Mouse (Mus musculus) heart, embryonic 12.5 days (tissue): ENCODE results near the gene Ucn3. TPM values are rescaled to one million over a fixed set of nuclear protein-coding genes. Genes with fewer than 3 reads are reported as not detected.
"Not testable (repeated sequence)": the region's sequence is repeated elsewhere in the genome, so short reads cannot be mapped to it uniquely, and the experiment has no call there.

Experiments
- ATAC-seq: fragments of 200-750 bp; cut with Nextera tagmentation; 2 replicates; pipeline ENCODE4 v1.8.0; 2017; ENCODE audit warnings: moderate TSS enrichment, moderate library complexity; ENCODE audit not compliant: insufficient number of reproducible peaks, low FRiP score
- H3K27ac ChIP-seq: fragments of 300-500 bp; sonication (generic); 2 replicates; pipeline ENCODE4 v1.5.1; 2016; ENCODE audit warnings: mild to moderate bottlenecking, moderate library complexity; ENCODE audit not compliant: poor library complexity, severe bottlenecking
- H3K27me3 ChIP-seq: fragments of 300-500 bp; sonication (generic); replicated peaks from 2 replicates; pipeline ENCODE4 v1.6.1; 2016; ENCODE audit warnings: mild to moderate bottlenecking, moderate library complexity
- H3K36me3 ChIP-seq: fragments of 300-500 bp; sonication (generic); 2 replicates; pipeline ENCODE4 v1.6.1; 2016; ENCODE audit warnings: mild to moderate bottlenecking, moderate library complexity
- H3K4me1 ChIP-seq: fragments of 300-500 bp; sonication (generic); replicated peaks from 2 replicates; pipeline ENCODE4 v1.6.1; 2016; ENCODE audit warnings: mild to moderate bottlenecking
- H3K4me2 ChIP-seq: fragments of 300-500 bp; sonication (generic); 2 replicates; pipeline ENCODE4 v1.6.1; 2016; ENCODE audit warnings: mild to moderate bottlenecking, moderate library complexity
- H3K4me3 ChIP-seq: fragments of 300-500 bp; sonication (generic); 2 replicates; pipeline ENCODE4 v1.5.1; 2016; ENCODE audit warnings: mild to moderate bottlenecking
- H3K9ac ChIP-seq: fragments of 300-500 bp; sonication (generic); 2 replicates; pipeline ENCODE4 v1.6.1; 2016; ENCODE audit warnings: mild to moderate bottlenecking, moderate library complexity
- H3K9me3 ChIP-seq: fragments of 300-500 bp; sonication (generic); replicated peaks from 2 replicates; pipeline ENCODE4 v1.6.1; 2016; ENCODE audit warnings: mild to moderate bottlenecking, moderate library complexity
- WGBS: fragments of 180-500 bp; shearing (Covaris S2); methylation state at CpG from one replicate; pipeline ENCODE4 v1.1.7; 2016; 5-methylcytosine and 5-hydroxymethylcytosine counted together
- polyA plus RNA-seq: library from polyadenylated mRNA; unstranded; fragments of >200 nt; fragmentation: Nextera tagmentation; extraction: Ambion mirVana; gene quantifications from 2 replicates; pipeline ENCODE4 v1.2.1, GENCODE M21; 2016

Gene Ucn3
- polyA plus RNA-seq, 1 experiment from 2014 or later = not detected

- H3K27ac ChIP-seq = no peak overlapping the region
- 23% methylated on average over 4 of the region's 4 CpGs for WGBS
- no peak overlapping the region for H3K4me3 ChIP-seq
- H3K9ac ChIP-seq = no peak overlapping the region
- H3K36me3 ChIP-seq = peaks cover 35% of the 10 kb centered on the region
- no peaks in the 10 kb centered on the region; the same call in 1 of the 2 replicates for H3K9me3 ChIP-seq
- H3K27me3 ChIP-seq = no peaks in the 10 kb centered on the region
- H3K4me1 ChIP-seq = peaks cover 11% of the 10 kb centered on the region
- no peak overlapping the region for H3K4me2 ChIP-seq
- no peak for ATAC-seq
These were observed 31.6 kb downstream of the Ucn3 start for GRCm38 (mm10) chr13:3913504-3913903.

GRCm38 (mm10) chr13:3910356-3910755 is 34.8 kb downstream of the Ucn3 start:
- Histone ChIP-seq H3K9ac (no peak overlapping the region), H3K27ac (no peak overlapping the region), H3K27me3 (no peaks in the 10 kb centered on the region), H3K4me1 (peaks cover 16% of the 10 kb centered on the region; the same call in 1 of the 2 replicates), H3K36me3 (peaks cover 27% of the 10 kb centered on the region), H3K4me3 (no peak overlapping the region), H3K4me2 (no peak overlapping the region), H3K9me3 (no peaks in the 10 kb centered on the region)
- ATAC-seq = no peak
- 82% methylated on average over 5 of the region's 5 CpGs for WGBS

- no peak for ATAC-seq
- no peak overlapping the region for H3K27ac ChIP-seq
- WGBS = 56% methylated on average over 4 of the region's 4 CpGs
These were observed 36.9 kb downstream of the Ucn3 start for GRCm38 (mm10) chr13:3908262-3908661.

GRCm38 (mm10) chr13:3907151-3907696 is 37.9 kb downstream of the Ucn3 start:
- H3K9ac ChIP-seq = no peak overlapping the region
- no peak for ATAC-seq

More at GRCm38 (mm10) chr13:3908262-3908661, 36.9 kb downstream of the Ucn3 start:
- H3K9ac ChIP-seq = no peak overlapping the region
- peaks cover 13% of the 10 kb centered on the region; the same call in 1 of the 2 replicates for H3K4me1 ChIP-seq
- peaks cover 25% of the 10 kb centered on the region for H3K36me3 ChIP-seq
- no peaks in the 10 kb centered on the region for H3K27me3 ChIP-seq
- no peaks in the 10 kb centered on the region for H3K9me3 ChIP-seq
- H3K4me3 ChIP-seq = no peak overlapping the region
- no peak overlapping the region for H3K4me2 ChIP-seq

GRCm38 (mm10) chr13:3899301-3899700 is 45.8 kb downstream of the Ucn3 start:
- no peak overlapping the region for H3K4me2 ChIP-seq
- no peaks in the 10 kb centered on the region for H3K9me3 ChIP-seq
- H3K27me3 ChIP-seq = no peaks in the 10 kb centered on the region
- H3K9ac ChIP-seq = no peak overlapping the region
- ATAC-seq = no peak
- H3K36me3 ChIP-seq = peaks cover 20% of the 10 kb centered on the region
- H3K4me3 ChIP-seq = no peak overlapping the region
- H3K4me1 ChIP-seq = no peaks in the 10 kb centered on the region
- WGBS = 87% methylated on average over 9 of the region's 9 CpGs
- no peak overlapping the region for H3K27ac ChIP-seq

More at GRCm38 (mm10) chr13:3907151-3907696, 37.9 kb downstream of the Ucn3 start:
- H3K27me3 ChIP-seq = no peaks in the 10 kb centered on the region
- H3K4me3 ChIP-seq = no peak overlapping the region
- H3K27ac ChIP-seq = no peak overlapping the region
- WGBS = 54% methylated on average over 6 of the region's 6 CpGs
- no peak overlapping the region for H3K4me2 ChIP-seq
- no peaks in the 10 kb centered on the region for H3K9me3 ChIP-seq
- H3K4me1 ChIP-seq = peaks cover 13% of the 10 kb centered on the region; the same call in 1 of the 2 replicates
- H3K36me3 ChIP-seq = peaks cover 23% of the 10 kb centered on the region

GRCm38 (mm10) chr13:3898202-3898601 is 46.9 kb downstream of the Ucn3 start:
- not testable (repeated sequence) for H3K4me3 ChIP-seq, H3K4me1 ChIP-seq, H3K4me2 ChIP-seq, H3K27ac ChIP-seq, H3K9me3 ChIP-seq, ATAC-seq, H3K27me3 ChIP-seq, H3K9ac ChIP-seq
- WGBS = 90% methylated on average over 5 of the region's 5 CpGs
- peaks cover 17% of the 10 kb centered on the region for H3K36me3 ChIP-seq

GRCm38 (mm10) chr13:3896913-3897312 is 48.2 kb downstream of the Ucn3 start:
- no peaks in the 10 kb centered on the region for H3K27me3 ChIP-seq
- 35% methylated on average over 5 of the region's 5 CpGs for WGBS
- H3K36me3 ChIP-seq = peaks cover 17% of the 10 kb centered on the region
- no peak overlapping the region for H3K4me3 ChIP-seq
- no peak overlapping the region for H3K4me2 ChIP-seq
- H3K9ac ChIP-seq = no peak overlapping the region
- no peak overlapping the region for H3K27ac ChIP-seq
- H3K4me1 ChIP-seq = no peaks in the 10 kb centered on the region; the same call in none of the 2 replicates
- H3K9me3 ChIP-seq = no peaks in the 10 kb centered on the region
- ATAC-seq = no peak

- Histone ChIP-seq H3K9me3 (no peaks in the 10 kb centered on the region), H3K4me2 (no peak overlapping the region), H3K27ac (no peak overlapping the region), H3K4me3 (no peak overlapping the region), H3K27me3 (no peaks in the 10 kb centered on the region), H3K36me3 (peaks cover 17% of the 10 kb centered on the region), H3K4me1 (peaks cover 6% of the 10 kb centered on the region), H3K9ac (no peak overlapping the region)
- no peak for ATAC-seq
- WGBS = 79% methylated on average over 6 of the region's 6 CpGs
These were observed 49.1 kb downstream of the Ucn3 start for GRCm38 (mm10) chr13:3896032-3896431.

- Histone ChIP-seq H3K4me3 (no peak overlapping the region), H3K27ac (no peak overlapping the region), H3K27me3 (no peaks in the 10 kb centered on the region), H3K9me3 (no peaks in the 10 kb centered on the region), H3K36me3 (peaks cover 14% of the 10 kb centered on the region), H3K4me2 (no peak overlapping the region), H3K4me1 (peaks cover 6% of the 10 kb centered on the region), H3K9ac (no peak overlapping the region)
- 72% methylated on average over 8 of the region's 8 CpGs for WGBS
- no peak for ATAC-seq
These were observed 49.7 kb downstream of the Ucn3 start for GRCm38 (mm10) chr13:3895397-3895980.

- Histone ChIP-seq H3K27me3 (no peaks in the 10 kb centered on the region), H3K4me2 (no peak overlapping the region), H3K36me3 (peaks cover 9% of the 10 kb centered on the region), H3K4me3 (no peak overlapping the region), H3K9me3 (no peaks in the 10 kb centered on the region), H3K27ac (no peak overlapping the region), H3K4me1 (peaks cover 11% of the 10 kb centered on the region), H3K9ac (no peak overlapping the region)
- ATAC-seq = no peak
- WGBS = 72% methylated on average over 8 of the region's 8 CpGs
These were observed 50.6 kb downstream of the Ucn3 start for GRCm38 (mm10) chr13:3894549-3894948.

- peak; percentile 99 for ATAC-seq
- H3K4me3 ChIP-seq = peak overlapping the region; percentile 76
- peaks cover 11% of the 10 kb centered on the region for H3K4me1 ChIP-seq
- no peaks in the 10 kb centered on the region for H3K27me3 ChIP-seq
- H3K4me2 ChIP-seq = peak overlapping the region; percentile 63
- peaks cover 6% of the 10 kb centered on the region for H3K36me3 ChIP-seq
- peak overlapping the region; percentile 86 for H3K9ac ChIP-seq
- H3K9me3 ChIP-seq = no peaks in the 10 kb centered on the region
- H3K27ac ChIP-seq = peak overlapping the region; percentile 82
- under 1% methylated on average over 35 of the region's 35 CpGs for WGBS
These were observed 51.9 kb downstream of the Ucn3 start for GRCm38 (mm10) chr13:3893126-3893734.
